ENCODE assay signal across 8 mouse cellular contexts in genomic region chr4:45279981-45280548, GRCm38 (mm10). TPM values are rescaled to one million over a fixed set of nuclear protein-coding genes. Genes with fewer than 3 reads are reported as not detected.
A peak's percentile ranks its signal among the peaks of the same experiment; 100 is the strongest.
DNase-seq lines count a peak whose midpoint lies in the region; ATAC-seq and TF ChIP-seq lines count a peak whose summit lies in the region.
"Had no signal": no experiment of that assay in that cellular context is flagged by ENCODE, and none has a peak within 500 bp of the region (broad histone marks: within the 10 kb centered on the region; RNA-seq: fewer than 3 reads in every experiment).

No protein-coding gene starts in this region.

- no peaks in the 10 kb centered on the region for H3K9me3 ChIP-seq in forebrain, embryonic 16.5 days (ENCODE audit: control insufficient read depth, low read length)
- H3K9me3 ChIP-seq in hindbrain, embryonic 16.5 days (ENCODE audit: control insufficient read depth, low read length), result no peaks in the 10 kb centered on the region
- H3K9me3 ChIP-seq: stomach, embryonic 15.5 days had no signal

- in situ Hi-C loops in Patski (cut with MboI; ENCODE audit: low pct_unique_long_range_greater_than_20kb), result loop anchor here (5.0 to 10.0 kb wide), 4 partner anchors 178 to 575 kb away; partner anchors contain the start of gene Polr1e

- no peak for DNase-seq in Patski (ENCODE audit: low read depth, low spot score)
- peak; percentile 24 for DNase-seq in cerebellum, adult 11 months
- DNase-seq in layer of hippocampus, postnatal 14 days (ENCODE audit: low spot score in 2 of 2), result peak; percentile 61 to 71
- DNase-seq in lung, postnatal 4 days, result peak; percentile 42 to 76
- DNase-seq in retina, postnatal 7 days (ENCODE audit: low read depth, low spot score), result peak; percentile 69

- WGBS in forebrain, embryonic 16.5 days, result 20% methylated on average over 4 of the region's 4 CpGs
- WGBS in hindbrain, embryonic 16.5 days, result 25% methylated on average over 4 of the region's 4 CpGs

- H3K27me3 ChIP-seq in Patski, result no peaks in the 10 kb centered on the region
- H3K27me3 ChIP-seq in forebrain, embryonic 16.5 days (replicated peaks; ENCODE audit: control insufficient read depth, insufficient read depth, low read length), result no peaks in the 10 kb centered on the region
- H3K27me3 ChIP-seq in hindbrain, embryonic 16.5 days (replicated peaks; ENCODE audit: control insufficient read depth, insufficient read depth, low read length), result no peaks in the 10 kb centered on the region
- H3K27me3 ChIP-seq: stomach, embryonic 15.5 days had no signal

- ATAC-seq in Patski, result peak; percentile 76
- peak; percentile 64; the same call in 1 of the 2 replicates for ATAC-seq in forebrain, embryonic 16.5 days
- ATAC-seq in hindbrain, embryonic 16.5 days, result peak; percentile 84

- no peaks in the 10 kb centered on the region for H3K4me1 ChIP-seq in forebrain, embryonic 16.5 days (replicated peaks; ENCODE audit: control insufficient read depth, insufficient read depth, low read length)
- no peaks in the 10 kb centered on the region for H3K4me1 ChIP-seq in hindbrain, embryonic 16.5 days (ENCODE audit: control insufficient read depth, insufficient read depth, low read depth, low read length)
- H3K4me1 ChIP-seq: stomach, embryonic 15.5 days had no signal

- no peak overlapping the region for H3K4me2 ChIP-seq in forebrain, embryonic 16.5 days (ENCODE audit: low read length)
- no peak overlapping the region for H3K4me2 ChIP-seq in hindbrain, embryonic 16.5 days (ENCODE audit: low read length)
- H3K4me2 ChIP-seq: stomach, embryonic 15.5 days had no signal

- peak; percentile 86 for TF ChIP-seq CTCF in Patski (IDR thresholded peaks at IDR 0.05)

- CTCF ChIA-PET in Patski (lab: Charles Lee), result no interaction called here

- no peak overlapping the region for H3K27ac ChIP-seq in forebrain, embryonic 16.5 days (ENCODE audit: low read length)
- no peak overlapping the region for H3K27ac ChIP-seq in hindbrain, embryonic 16.5 days (ENCODE audit: low read depth, low read length)
- H3K27ac ChIP-seq: stomach, embryonic 15.5 days had no signal

- no peaks in the 10 kb centered on the region for H3K36me3 ChIP-seq in forebrain, embryonic 16.5 days (ENCODE audit: control insufficient read depth, insufficient read depth)
- H3K36me3 ChIP-seq in hindbrain, embryonic 16.5 days (ENCODE audit: control insufficient read depth, insufficient read depth, low read length), result no peaks in the 10 kb centered on the region
- H3K36me3 ChIP-seq: stomach, embryonic 15.5 days had no signal

- no peak overlapping the region for H3K9ac ChIP-seq in forebrain, embryonic 16.5 days (replicated peaks; ENCODE audit: low read depth, low read length)
- no peak overlapping the region for H3K9ac ChIP-seq in hindbrain, embryonic 16.5 days (ENCODE audit: low read depth, low read length)
- H3K9ac ChIP-seq: stomach, embryonic 15.5 days had no signal

- H3K4me3 ChIP-seq in forebrain, embryonic 16.5 days (replicated peaks; ENCODE audit: low read length), result no peak overlapping the region
- no peak overlapping the region for H3K4me3 ChIP-seq in hindbrain, embryonic 16.5 days (ENCODE audit: low read length)
- H3K4me3 ChIP-seq: stomach, embryonic 15.5 days had no signal

- POLR2A ChIA-PET in Patski (lab: Charles Lee), result no interaction called here

RNA-seq across cellular contexts. Expression of gene Trmt10b, which starts 16.9 kb away (rescaled TPM):
- polyA plus RNA-seq in Patski (2021), result 11.3 TPM
- polyA plus RNA-seq in forebrain, embryonic 16.5 days (2015; fragmentation: Nextera tagmentation; extraction: Ambion mirVana), result 21.6 and 22.9 TPM in 2 replicates
- polyA plus RNA-seq in hindbrain, embryonic 16.5 days (2015; fragmentation: Nextera tagmentation; extraction: Ambion mirVana), result 24.4 and 24.7 TPM in 2 replicates
- 10 to 100 TPM; 16.5 to 16.7 TPM for total RNA-seq in layer of hippocampus, postnatal 14 days (2021)
